Mouse (Mus musculus): ENCODE measurements around the gene Foxp1. TPM values are rescaled to one million over a fixed set of nuclear protein-coding genes. Genes with fewer than 3 reads are reported as not detected.

Gene Foxp1
- polyA plus RNA-seq, 2 experiments, result 7.9 to 10.6 TPM

- DNase-seq (ENCODE audit: low read depth in 3 of 3, low spot score in 3 of 3) (no peak), ATAC-seq (ENCODE audit: insufficient read depth) (no peak)
- no peak for TF ChIP-seq EP300 (IDR thresholded peaks at IDR 0.05; ENCODE audit: low read depth)
- TF ChIP-seq CTCF (IDR thresholded peaks at IDR 0.05; ENCODE audit: low read depth), result no peak
- no peaks in the 10 kb centered on the region for H3K9me3 ChIP-seq (ENCODE audit: control insufficient read depth, low read length)
- no peak overlapping the region for H3K27ac ChIP-seq
- peaks cover 0 to 5% of the 10 kb centered on the region in 2 experiments; a peak in 3 of 4 replicates for H3K4me1 ChIP-seq (replicated peaks; ENCODE audit: control insufficient read depth in 2 of 2, insufficient read depth in 2 of 2, low read length in 1 of 2)
- no peak overlapping the region for H3K4me3 ChIP-seq (ENCODE audit: insufficient read depth in 1 of 2, low read depth in 2 of 2, low read length in 2 of 2)
- no peaks in the 10 kb centered on the region for H3K27me3 ChIP-seq (ENCODE audit: control insufficient read depth, insufficient read depth, low read length)
- H3K4me2 ChIP-seq (ENCODE audit: low read depth), result no peak overlapping the region
- H3K36me3 ChIP-seq (replicated peaks; ENCODE audit: control insufficient read depth, insufficient read depth, low read depth), result no peaks in the 10 kb centered on the region
- no peak overlapping the region for H3K9ac ChIP-seq (replicated peaks)
- WGBS (ENCODE audit: insufficient replicate concordance), result 73% methylated on average over 7 of the region's 7 CpGs
Measured at GRCm38 (mm10) chr6:99344966-99345365, 177.6 kb downstream of the Foxp1 start.

GRCm38 (mm10) chr6:99344357-99344756 is 178.2 kb downstream of the Foxp1 start:
- Histone ChIP-seq H3K9me3 (ENCODE audit: control insufficient read depth, low read length) (no peaks in the 10 kb centered on the region), H3K9ac (replicated peaks) (no peak overlapping the region), H3K27ac (no peak overlapping the region), H3K4me2 (ENCODE audit: low read depth) (no peak overlapping the region), H3K4me1 (replicated peaks; ENCODE audit: control insufficient read depth in 2 of 2, insufficient read depth in 2 of 2, low read length in 1 of 2) (peaks cover 0 to 2% of the 10 kb centered on the region in 2 experiments; a peak in 2 of 4 replicates), H3K4me3 (ENCODE audit: insufficient read depth in 1 of 2, low read depth in 2 of 2, low read length in 2 of 2) (no peak overlapping the region), H3K27me3 (ENCODE audit: control insufficient read depth, insufficient read depth, low read length) (no peaks in the 10 kb centered on the region), H3K36me3 (replicated peaks; ENCODE audit: control insufficient read depth, insufficient read depth, low read depth) (no peaks in the 10 kb centered on the region)
- ATAC-seq (ENCODE audit: insufficient read depth) (no peak), DNase-seq (ENCODE audit: low read depth in 3 of 3, low spot score in 3 of 3) (no peak)
- TF ChIP-seq CTCF (IDR thresholded peaks at IDR 0.05; ENCODE audit: low read depth) (no peak), EP300 (IDR thresholded peaks at IDR 0.05; ENCODE audit: low read depth) (no peak)
- 79% methylated on average over 3 of the region's 3 CpGs for WGBS (ENCODE audit: insufficient replicate concordance)

- ATAC-seq (ENCODE audit: insufficient read depth), result no peak
- TF ChIP-seq CTCF (IDR thresholded peaks at IDR 0.05; ENCODE audit: low read depth), result no peak
- TF ChIP-seq EP300 (IDR thresholded peaks at IDR 0.05; ENCODE audit: low read depth), result no peak
Measured at GRCm38 (mm10) chr6:99343815-99344214, 178.7 kb downstream of the Foxp1 start.

GRCm38 (mm10) chr6:99342416-99342815 is 180.1 kb downstream of the Foxp1 start:
- TF ChIP-seq CTCF (IDR thresholded peaks at IDR 0.05; ENCODE audit: low read depth) (no peak), EP300 (IDR thresholded peaks at IDR 0.05; ENCODE audit: low read depth) (no peak)
- no peaks in the 10 kb centered on the region for H3K9me3 ChIP-seq (ENCODE audit: control insufficient read depth, low read length)
- WGBS (ENCODE audit: insufficient replicate concordance), result 77% methylated on average over 3 of the region's 3 CpGs
- H3K27me3 ChIP-seq (ENCODE audit: control insufficient read depth, insufficient read depth, low read length), result no peaks in the 10 kb centered on the region
- H3K9ac ChIP-seq (replicated peaks), result no peak overlapping the region
- H3K36me3 ChIP-seq (replicated peaks; ENCODE audit: control insufficient read depth, insufficient read depth, low read depth), result no peaks in the 10 kb centered on the region
- ATAC-seq (ENCODE audit: insufficient read depth) (no peak), DNase-seq (ENCODE audit: low read depth in 3 of 3, low spot score in 3 of 3) (no peak)
- H3K4me1 ChIP-seq (replicated peaks; ENCODE audit: control insufficient read depth in 2 of 2, insufficient read depth in 2 of 2, low read length in 1 of 2), result peaks cover 0 to 14% of the 10 kb centered on the region in 2 experiments; a peak in 2 of 4 replicates
- H3K4me2 ChIP-seq (ENCODE audit: low read depth), result no peak overlapping the region
- no peak overlapping the region for H3K4me3 ChIP-seq (ENCODE audit: insufficient read depth in 1 of 2, low read depth in 2 of 2, low read length in 2 of 2)
- H3K27ac ChIP-seq, result no peak overlapping the region

More at GRCm38 (mm10) chr6:99343815-99344214, 178.7 kb downstream of the Foxp1 start:
- Histone ChIP-seq H3K27ac (no peak overlapping the region), H3K9ac (replicated peaks) (no peak overlapping the region), H3K9me3 (ENCODE audit: control insufficient read depth, low read length) (no peaks in the 10 kb centered on the region), H3K4me1 (replicated peaks; ENCODE audit: control insufficient read depth in 2 of 2, insufficient read depth in 2 of 2, low read length in 1 of 2) (peaks cover 0 to 5% of the 10 kb centered on the region in 2 experiments; a peak in 2 of 4 replicates), H3K4me2 (ENCODE audit: low read depth) (no peak overlapping the region), H3K4me3 (ENCODE audit: insufficient read depth in 1 of 2, low read depth in 2 of 2, low read length in 2 of 2) (no peak overlapping the region), H3K36me3 (replicated peaks; ENCODE audit: control insufficient read depth, insufficient read depth, low read depth) (no peaks in the 10 kb centered on the region), H3K27me3 (ENCODE audit: control insufficient read depth, insufficient read depth, low read length) (no peaks in the 10 kb centered on the region)
- WGBS (ENCODE audit: insufficient replicate concordance), result 66% methylated on average over 3 of the region's 3 CpGs
- DNase-seq (ENCODE audit: low read depth in 3 of 3, low spot score in 3 of 3), result no peak

- Histone ChIP-seq H3K4me2 (ENCODE audit: low read depth) (no peak overlapping the region), H3K27me3 (ENCODE audit: control insufficient read depth, insufficient read depth, low read length) (no peaks in the 10 kb centered on the region), H3K9me3 (ENCODE audit: control insufficient read depth, low read length) (no peaks in the 10 kb centered on the region), H3K9ac (replicated peaks) (no peak overlapping the region), H3K4me1 (replicated peaks; ENCODE audit: control insufficient read depth in 2 of 2, insufficient read depth in 2 of 2, low read length in 1 of 2) (peaks cover 0 to 14% of the 10 kb centered on the region in 2 experiments; a peak in 2 of 4 replicates), H3K4me3 (ENCODE audit: insufficient read depth in 1 of 2, low read depth in 2 of 2, low read length in 2 of 2) (no peak overlapping the region), H3K36me3 (replicated peaks; ENCODE audit: control insufficient read depth, insufficient read depth, low read depth) (no peaks in the 10 kb centered on the region), H3K27ac (no peak overlapping the region)
- 71% methylated on average over 4 of the region's 4 CpGs for WGBS (ENCODE audit: insufficient replicate concordance)
- TF ChIP-seq EP300 (IDR thresholded peaks at IDR 0.05; ENCODE audit: low read depth), result no peak
- TF ChIP-seq CTCF (IDR thresholded peaks at IDR 0.05; ENCODE audit: low read depth), result no peak
- no peak for ATAC-seq (ENCODE audit: insufficient read depth)
- DNase-seq (ENCODE audit: low read depth in 3 of 3, low spot score in 3 of 3), result no peak
Measured at GRCm38 (mm10) chr6:99340902-99341301, 181.6 kb downstream of the Foxp1 start.
